Mouse (Mus musculus): ENCODE measurements around the gene Pde7b.

DNA sequence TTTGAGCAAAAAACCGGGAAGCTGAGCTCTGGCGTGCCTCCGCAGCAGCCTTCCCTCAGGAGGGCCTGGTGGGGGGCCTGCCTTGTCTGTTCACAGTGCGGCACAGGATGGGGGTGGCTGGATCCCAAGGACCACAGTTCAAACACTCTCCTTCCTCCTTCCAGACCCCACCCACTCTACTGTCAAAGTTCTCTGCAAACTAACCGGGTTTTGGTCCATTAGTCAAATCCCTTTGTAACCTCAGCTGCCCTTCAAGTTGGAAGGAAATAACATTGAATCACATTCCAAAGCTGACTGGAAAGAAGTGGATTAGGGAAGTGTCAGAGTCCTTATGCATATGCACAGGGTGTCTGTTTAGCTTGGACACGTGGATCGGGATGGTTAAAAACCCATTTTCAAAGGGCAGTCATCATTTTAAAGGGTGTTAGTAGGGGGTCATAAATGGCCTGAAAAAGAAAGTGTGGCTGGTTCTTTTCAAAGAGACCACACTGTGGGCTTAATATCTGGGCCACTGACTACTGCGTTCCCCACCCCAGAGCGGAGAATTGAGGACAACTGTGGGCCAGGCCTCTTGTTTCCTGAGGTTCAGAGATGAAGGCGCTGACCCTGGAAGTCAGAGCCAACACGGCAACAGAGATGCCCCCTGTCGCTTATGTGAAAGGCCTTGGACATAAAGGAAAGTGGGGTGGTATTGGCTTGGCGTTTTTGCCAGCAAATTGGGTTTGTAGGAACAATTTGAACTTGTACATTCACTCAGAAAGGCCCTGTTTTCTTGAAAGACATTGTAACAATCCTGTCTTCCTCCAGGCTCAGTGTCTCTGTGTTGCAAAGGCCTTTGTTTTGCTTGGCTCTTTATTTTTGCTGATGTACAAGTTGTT lies 175.8 kb downstream of the Pde7b start:
- TF ChIP-seq CTCF (IDR thresholded peaks at IDR 0.05; ENCODE audit: insufficient read depth, low read length) (no peak), POLR2A (IDR thresholded peaks at IDR 0.05; ENCODE audit: borderline replicate concordance, extremely low read depth, low read depth, low read length) (no peak)

Measured in lung, adult 2 months (tissue).